Mouse (Mus musculus) hindbrain, postnatal 0 days (tissue): ENCODE measurements at regions not wholly inside any gene's neighbourhood (a gene's known extent, or its start where the extent isn't known, plus 50 kb on each side); places are given as distances from the start of the nearest gene placed in this dataset.
"Not testable (repeated sequence)": the region's sequence is repeated elsewhere in the genome, so short reads cannot be mapped to it uniquely, and the experiment has no call there.

Experiments used
- ATAC-seq: fragments of 200-750 bp; cut with Nextera tagmentation; 2 replicates; pipeline ENCODE4 v1.8.0; 2017; ENCODE audit warnings: mild to moderate bottlenecking, moderate TSS enrichment, moderate library complexity
- DNase-seq: peaks from one replicate; pipeline ENCODE4 v3.0.0-alpha.2; 2015; ENCODE audit warnings: low spot score
- H3K27ac ChIP-seq: fragments of 300-500 bp; sonication (generic); 2 replicates; pipeline ENCODE4 v1.5.1; 2014; ENCODE audit warnings: mild to moderate bottlenecking
- H3K27me3 ChIP-seq: fragments of 300-500 bp; sonication (generic); 2 replicates; pipeline ENCODE4 v1.6.1; 2014; ENCODE audit warnings: low read length, mixed read lengths; ENCODE audit not compliant: insufficient read depth
- H3K36me3 ChIP-seq: fragments of 300-500 bp; sonication (generic); 2 replicates; pipeline ENCODE4 v1.6.1; 2014; ENCODE audit warnings: low read length, mixed read lengths; ENCODE audit not compliant: insufficient read depth
- H3K4me1 ChIP-seq: fragments of 300-500 bp; sonication (generic); 2 replicates; pipeline ENCODE4 v1.6.1; 2014; ENCODE audit warnings: antibody characterized with exemption, low read length, mixed read lengths; ENCODE audit not compliant: insufficient read depth
- H3K4me2 ChIP-seq: fragments of 300-500 bp; sonication (generic); 2 replicates; pipeline ENCODE4 v1.6.1; 2014; ENCODE audit warnings: low read depth, mild to moderate bottlenecking, low read length, moderate library complexity, mixed read lengths
- H3K4me3 ChIP-seq: fragments of 300-500 bp; sonication (generic); 2 replicates; pipeline ENCODE4 v1.5.1; 2014; ENCODE audit warnings: low read length
- H3K9ac ChIP-seq: fragments of 300-500 bp; sonication (generic); replicated peaks from 2 replicates; pipeline ENCODE4 v1.6.1; 2014; ENCODE audit warnings: mild to moderate bottlenecking, low read length, moderate library complexity, mixed read lengths
- H3K9me3 ChIP-seq: fragments of 300-500 bp; sonication (generic); 2 replicates; pipeline ENCODE4 v1.6.1; 2016; ENCODE audit warnings: low read length, mixed read lengths
- CTCF ChIP-seq: IDR thresholded peaks from 2 replicates; pipeline ENCODE4 v1.5.1; 2016; ENCODE audit warnings: antibody characterized with exemption, control low read depth, low read depth
- WGBS: fragments of 180-500 bp; shearing (Covaris S2); extraction: QIAGEN DNeasy Blood & Tissue Kit; methylation state at CpG from one replicate; pipeline ENCODE4 v1.1.7; 2014; 5-methylcytosine and 5-hydroxymethylcytosine counted together

- H3K9ac ChIP-seq = no peak overlapping the region
- no peaks in the 10 kb centered on the region for H3K9me3 ChIP-seq
- no peak overlapping the region for H3K4me2 ChIP-seq
- ATAC-seq (peak; percentile 58; the same call in 1 of the 2 replicates), DNase-seq (no peak)
- H3K27ac ChIP-seq = no peak overlapping the region
- no peaks in the 10 kb centered on the region for H3K36me3 ChIP-seq
- no peak for TF ChIP-seq CTCF
- no peaks in the 10 kb centered on the region for H3K27me3 ChIP-seq
- no peaks in the 10 kb centered on the region for H3K4me1 ChIP-seq
- WGBS = 71% methylated on average over 5 of the region's 5 CpGs
- H3K4me3 ChIP-seq = no peak overlapping the region
Measured at GRCm38 (mm10) chr6:140221653-140222272, 180.5 kb upstream of the Plcz1 start.

- ATAC-seq (peak; percentile 35; the same call in 1 of the 2 replicates), DNase-seq (no peak)
- Histone ChIP-seq H3K4me1 (no peaks in the 10 kb centered on the region), H3K4me2 (no peak overlapping the region), H3K9me3 (no peaks in the 10 kb centered on the region), H3K36me3 (no peaks in the 10 kb centered on the region), H3K9ac (no peak overlapping the region), H3K4me3 (no peak overlapping the region), H3K27ac (no peak overlapping the region), H3K27me3 (no peaks in the 10 kb centered on the region)
- TF ChIP-seq CTCF = no peak
- WGBS = 76% methylated on average over 10 of the region's 10 CpGs
Measured at GRCm38 (mm10) chr6:140218789-140219188, 177.5 kb upstream of the Plcz1 start.

- Histone ChIP-seq H3K9me3 (no peaks in the 10 kb centered on the region), H3K4me2 (no peak overlapping the region), H3K4me1 (no peaks in the 10 kb centered on the region), H3K27me3 (no peaks in the 10 kb centered on the region), H3K36me3 (no peaks in the 10 kb centered on the region), H3K9ac (no peak overlapping the region), H3K4me3 (no peak overlapping the region), H3K27ac (no peak overlapping the region)
- ATAC-seq = no peak
- DNase-seq = no peak
- WGBS = 59% methylated on average over 2 of the region's 2 CpGs
- TF ChIP-seq CTCF = peak; percentile 28; the same call in 1 of the 2 replicates
Measured at GRCm38 (mm10) chr6:140212403-140212802, 171.1 kb upstream of the Plcz1 start.

- TF ChIP-seq CTCF = no peak
- no peak for DNase-seq
- Histone ChIP-seq H3K36me3 (no peaks in the 10 kb centered on the region), H3K4me2 (no peak overlapping the region), H3K27me3 (no peaks in the 10 kb centered on the region), H3K9me3 (no peaks in the 10 kb centered on the region), H3K27ac (no peak overlapping the region), H3K4me1 (no peaks in the 10 kb centered on the region), H3K4me3 (no peak overlapping the region), H3K9ac (no peak overlapping the region)
- 88% methylated on average over 6 of the region's 6 CpGs for WGBS
- ATAC-seq = no peak
Measured at GRCm38 (mm10) chr6:140210141-140210540, 168.9 kb upstream of the Plcz1 start.

- Histone ChIP-seq H3K27me3 (no peaks in the 10 kb centered on the region), H3K27ac (no peak overlapping the region), H3K4me2 (no peak overlapping the region), H3K4me3 (no peak overlapping the region), H3K9ac (no peak overlapping the region), H3K36me3 (no peaks in the 10 kb centered on the region), H3K9me3 (no peaks in the 10 kb centered on the region), H3K4me1 (no peaks in the 10 kb centered on the region)
- DNase-seq = no peak
- 81% methylated on average over 14 of the region's 14 CpGs for WGBS
- TF ChIP-seq CTCF = no peak
- no peak for ATAC-seq
Measured at GRCm38 (mm10) chr6:140209083-140209482, 167.8 kb upstream of the Plcz1 start.

GRCm38 (mm10) chr6:140208375-140208774, 167.1 kb upstream of the Plcz1 start:
- peak; percentile 68 for DNase-seq
- Histone ChIP-seq H3K4me1 (no peaks in the 10 kb centered on the region), H3K9ac (no peak overlapping the region), H3K4me2 (no peak overlapping the region), H3K27me3 (no peaks in the 10 kb centered on the region), H3K4me3 (no peak overlapping the region), H3K27ac (no peak overlapping the region), H3K9me3 (no peaks in the 10 kb centered on the region), H3K36me3 (no peaks in the 10 kb centered on the region)
- no peak for TF ChIP-seq CTCF
- ATAC-seq = 0 out of 2 replicates have a peak, but pooled peaks have one; percentile 34
- 57% methylated on average over 3 of the region's 3 CpGs for WGBS

- H3K27ac ChIP-seq, H3K4me2 ChIP-seq, H3K4me1 ChIP-seq, ATAC-seq, H3K9me3 ChIP-seq, H3K4me3 ChIP-seq, H3K9ac ChIP-seq, DNase-seq, H3K36me3 ChIP-seq, H3K27me3 ChIP-seq: not testable (repeated sequence)
- 90% methylated on average over 11 of the region's 11 CpGs for WGBS
Measured at GRCm38 (mm10) chr6:140206676-140207075, 165.4 kb upstream of the Plcz1 start.
